Mouse (Mus musculus): ENCODE measurements at regions not wholly inside any gene's neighbourhood (a gene's known extent, or its start where the extent isn't known, plus 50 kb on each side); places are given as distances from the start of the nearest gene placed in this dataset.

DNA sequence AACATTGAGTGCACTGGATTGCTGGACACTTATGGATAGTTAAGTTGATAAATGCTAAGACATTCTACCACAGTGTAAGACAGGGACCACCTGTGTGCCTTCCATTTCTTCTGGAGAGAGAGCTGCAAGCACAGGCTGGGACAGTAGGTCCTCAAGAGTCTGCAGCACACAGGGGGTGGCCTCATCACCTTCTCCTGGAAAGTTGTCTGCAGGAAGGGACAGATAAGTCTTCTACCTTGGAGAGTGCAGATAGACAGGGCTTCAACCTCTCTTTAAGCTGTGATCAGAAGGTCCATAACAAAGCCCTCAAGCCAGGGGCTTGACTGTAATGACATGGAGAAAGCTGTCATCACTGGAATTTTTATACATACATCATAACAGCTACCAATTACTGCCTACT, 140.5 kb upstream of the Jun start:
- no peaks in the 10 kb centered on the region for H3K4me1 ChIP-seq
- no peaks in the 10 kb centered on the region for H3K9me3 ChIP-seq
- no peaks in the 10 kb centered on the region for H3K27me3 ChIP-seq
- H3K27ac ChIP-seq (replicated peaks): no peak overlapping the region
- ATAC-seq (replicated peaks): no peak
- no peak overlapping the region for H3K4me3 ChIP-seq
- H3K36me3 ChIP-seq: no peaks in the 10 kb centered on the region
- no peak overlapping the region for H3K4me2 ChIP-seq (replicated peaks)
- no peak overlapping the region for H3K9ac ChIP-seq (replicated peaks)

DNA sequence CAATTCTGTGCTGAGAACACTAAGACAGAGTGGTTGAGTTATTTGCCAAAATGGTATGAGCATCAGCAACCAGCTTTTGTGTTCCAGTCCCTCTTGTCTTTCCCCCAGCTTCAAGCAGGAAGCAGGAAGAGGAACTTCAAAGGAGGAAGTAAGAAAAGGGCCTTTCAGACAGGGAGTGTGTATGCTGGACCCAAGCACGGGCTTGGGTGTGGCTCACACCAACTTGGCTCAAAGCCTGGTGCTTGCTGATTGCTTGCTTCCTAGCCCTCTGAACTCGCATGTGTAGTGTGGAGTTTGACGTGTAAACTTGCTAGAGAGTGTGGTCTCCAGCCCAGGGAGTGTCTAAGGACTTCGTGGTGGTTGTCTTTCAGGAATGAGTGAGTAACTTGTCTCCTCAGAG, 141.0 kb upstream of the Jun start:
- H3K4me2 ChIP-seq (replicated peaks): no peak overlapping the region
- WGBS: 64% methylated on average over 4 of the region's 4 CpGs
- H3K9me3 ChIP-seq: no peaks in the 10 kb centered on the region
- no peak overlapping the region for H3K27ac ChIP-seq (replicated peaks)
- ATAC-seq (replicated peaks): no peak
- no peak overlapping the region for H3K9ac ChIP-seq (replicated peaks)
- no peak overlapping the region for H3K4me3 ChIP-seq
- no peaks in the 10 kb centered on the region for H3K36me3 ChIP-seq
- H3K4me1 ChIP-seq: no peaks in the 10 kb centered on the region
- no peaks in the 10 kb centered on the region for H3K27me3 ChIP-seq

DNA sequence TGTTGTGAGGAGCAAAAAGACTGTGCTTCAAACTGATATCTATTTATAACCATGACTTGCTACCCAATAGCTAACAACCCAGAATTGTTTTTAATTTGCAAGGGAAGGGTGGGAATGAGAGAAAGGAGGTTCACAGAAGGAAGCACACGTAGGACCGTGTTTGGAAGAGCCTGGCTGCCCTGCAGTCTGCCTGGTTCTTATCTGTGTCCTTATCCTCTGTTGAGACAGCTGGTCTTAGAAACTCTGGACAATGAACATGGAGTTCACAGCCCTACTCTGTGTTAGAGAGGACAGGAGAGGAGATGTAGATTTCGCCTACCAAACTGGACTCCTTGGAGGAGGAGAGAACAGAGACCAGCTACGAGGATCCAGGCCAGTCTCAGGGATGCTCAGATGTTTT, 141.5 kb upstream of the Jun start:
- Histone ChIP-seq H3K9me3 (no peaks in the 10 kb centered on the region), H3K27me3 (no peaks in the 10 kb centered on the region), H3K9ac (replicated peaks) (no peak overlapping the region), H3K27ac (replicated peaks) (no peak overlapping the region), H3K4me1 (no peaks in the 10 kb centered on the region), H3K36me3 (no peaks in the 10 kb centered on the region), H3K4me2 (replicated peaks) (no peak overlapping the region), H3K4me3 (no peak overlapping the region)
- no peak for ATAC-seq (replicated peaks)
- WGBS: 92% methylated on average over 4 of the region's 4 CpGs

DNA sequence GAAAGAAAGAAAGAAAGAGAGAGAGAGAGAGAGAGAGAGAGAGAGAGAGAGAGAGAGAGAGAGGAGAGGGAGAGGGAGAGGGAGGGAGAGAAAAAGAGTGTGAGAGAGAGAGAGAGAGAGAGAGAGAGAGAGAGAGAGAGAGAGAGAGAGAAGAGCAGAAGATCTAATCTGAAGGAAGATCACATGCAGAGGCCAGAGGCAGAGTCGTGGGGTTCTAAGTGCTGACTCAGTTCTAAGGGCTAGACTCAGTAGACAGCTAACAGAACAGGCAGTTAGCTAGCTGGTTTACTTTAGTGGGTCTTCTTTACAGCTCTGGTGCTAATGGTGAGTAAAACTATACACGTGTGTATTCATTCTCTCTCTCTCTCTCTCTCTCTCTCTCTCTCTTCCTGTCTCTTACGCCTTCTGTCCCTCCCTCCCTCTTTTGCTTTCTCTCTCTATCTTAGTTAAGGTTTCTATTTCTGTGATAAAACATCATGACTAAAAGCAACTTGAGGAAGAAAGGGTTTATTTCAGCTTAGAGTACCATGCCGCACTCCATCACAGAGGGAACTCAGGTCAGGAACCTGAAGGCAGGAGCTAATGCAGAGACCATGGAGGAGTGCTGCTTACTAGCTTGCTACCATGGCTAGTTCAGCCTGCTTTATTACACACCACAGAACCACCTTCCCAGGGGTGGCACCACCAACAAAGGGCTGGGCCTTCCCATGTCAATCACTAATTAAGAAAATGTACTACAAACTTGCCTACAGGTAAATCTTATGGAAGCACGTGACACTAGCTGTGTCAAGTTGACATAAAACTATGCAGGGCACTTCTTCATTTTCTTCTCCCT, 142.8 kb upstream of the Jun start:
- no peak overlapping the region for H3K9ac ChIP-seq (replicated peaks)
- no peaks in the 10 kb centered on the region for H3K9me3 ChIP-seq
- no peak overlapping the region for H3K27ac ChIP-seq (replicated peaks)
- H3K4me2 ChIP-seq (replicated peaks): no peak overlapping the region
- 0 out of 2 replicates have a peak, but pooled peaks cover 3% of the 10 kb centered on the region for H3K4me1 ChIP-seq
- 76% methylated on average over 5 of the region's 5 CpGs for WGBS
- H3K4me3 ChIP-seq: no peak overlapping the region
- no peaks in the 10 kb centered on the region for H3K27me3 ChIP-seq
- no peaks in the 10 kb centered on the region for H3K36me3 ChIP-seq
- ATAC-seq (replicated peaks): no peak

DNA sequence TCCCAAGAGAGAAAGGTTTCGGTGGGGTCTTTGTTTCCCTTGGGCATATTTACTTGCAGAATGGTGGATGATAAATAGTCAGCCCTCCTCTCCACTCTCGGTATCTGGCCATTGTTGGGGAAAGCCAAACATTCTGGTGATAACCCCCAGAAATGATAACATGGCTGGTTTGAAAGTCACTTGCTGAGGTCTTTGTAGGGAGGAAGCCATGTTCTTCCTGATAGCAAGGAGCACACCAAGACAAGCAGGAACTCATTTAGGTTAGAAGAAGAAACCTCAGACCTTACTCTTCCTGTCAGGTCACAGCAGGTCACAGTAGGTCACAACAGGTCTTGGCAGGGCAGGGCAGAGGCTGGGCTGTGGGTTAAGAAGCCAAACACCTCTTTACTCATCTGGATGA, 144.1 kb upstream of the Jun start:
- Histone ChIP-seq H3K36me3 (no peaks in the 10 kb centered on the region), H3K4me2 (replicated peaks) (no peak overlapping the region), H3K9ac (replicated peaks) (no peak overlapping the region), H3K27ac (replicated peaks) (no peak overlapping the region), H3K9me3 (no peaks in the 10 kb centered on the region), H3K4me1 (0 out of 2 replicates have a peak, but pooled peaks cover 3% of the 10 kb centered on the region), H3K4me3 (no peak overlapping the region), H3K27me3 (no peaks in the 10 kb centered on the region)
- 94% methylated on average over 2 of the region's 2 CpGs for WGBS
- ATAC-seq (replicated peaks): no peak

DNA sequence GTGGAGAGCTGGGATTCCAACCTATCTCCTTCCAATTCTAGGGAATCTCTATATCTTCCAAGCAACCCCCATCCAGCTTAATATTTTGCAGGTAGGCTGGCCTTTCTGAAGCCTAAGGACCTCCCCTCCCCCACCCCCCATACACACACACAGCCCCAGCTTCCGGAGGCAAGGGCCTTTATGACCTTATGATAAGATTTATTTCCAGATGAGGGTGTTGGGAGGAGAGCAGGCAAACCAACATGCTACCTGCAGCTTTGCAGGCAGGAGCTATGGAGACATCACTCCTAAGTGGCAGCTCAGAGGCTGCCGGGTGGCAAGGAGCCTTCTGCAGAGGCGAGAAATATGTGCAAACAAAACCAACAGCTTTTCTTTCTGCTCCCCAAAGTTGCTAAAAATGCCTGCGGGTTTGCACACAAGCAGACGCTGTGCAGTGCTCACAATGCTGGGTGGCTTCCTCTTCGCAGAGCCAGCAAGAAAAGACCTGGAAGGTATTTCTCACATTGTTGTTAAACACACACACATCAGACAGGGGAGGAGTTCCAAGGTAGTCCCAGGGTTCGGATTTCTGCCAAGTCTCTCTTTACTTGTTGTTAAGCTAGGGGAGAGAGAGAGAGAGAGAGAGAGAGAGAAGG, 145.2 kb upstream of the Jun start:
- ATAC-seq (replicated peaks): 0 out of 2 replicates have a peak, but pooled peaks have one; percentile 31
- H3K36me3 ChIP-seq: no peaks in the 10 kb centered on the region
- H3K9me3 ChIP-seq: no peaks in the 10 kb centered on the region
- H3K4me3 ChIP-seq: no peak overlapping the region
- WGBS: 73% methylated on average over 7 of the region's 7 CpGs
- H3K27ac ChIP-seq (replicated peaks): no peak overlapping the region
- H3K9ac ChIP-seq (replicated peaks): no peak overlapping the region
- 0 out of 2 replicates have a peak, but pooled peaks cover 3% of the 10 kb centered on the region for H3K4me1 ChIP-seq
- no peaks in the 10 kb centered on the region for H3K27me3 ChIP-seq
- H3K4me2 ChIP-seq (replicated peaks): no peak overlapping the region

DNA sequence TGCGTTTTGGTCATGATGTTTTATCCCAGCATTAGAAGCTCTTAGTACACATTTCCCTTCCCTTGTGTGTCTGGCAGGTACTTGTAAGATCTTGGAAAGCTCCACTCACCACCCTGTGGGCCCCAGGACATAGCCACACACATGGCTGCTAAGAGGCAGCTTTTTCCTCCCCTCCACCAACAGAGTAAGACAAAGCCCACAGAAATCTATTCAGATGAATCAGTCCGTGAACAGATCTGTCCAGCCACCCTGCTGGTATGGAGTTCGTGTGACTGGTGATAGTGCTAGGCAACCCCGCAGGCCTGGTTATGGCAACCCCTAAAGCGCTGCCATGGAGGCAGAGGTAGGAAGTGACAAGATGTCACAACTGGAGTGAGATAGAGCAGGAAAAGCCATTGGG, 147.4 kb upstream of the Jun start:
- Histone ChIP-seq H3K9me3 (no peaks in the 10 kb centered on the region), H3K9ac (replicated peaks) (no peak overlapping the region), H3K4me3 (no peak overlapping the region), H3K27ac (replicated peaks) (no peak overlapping the region), H3K27me3 (no peaks in the 10 kb centered on the region), H3K4me2 (replicated peaks) (no peak overlapping the region), H3K4me1 (0 out of 2 replicates have a peak, but pooled peaks cover 3% of the 10 kb centered on the region), H3K36me3 (no peaks in the 10 kb centered on the region)
- 25% methylated on average over 5 of the region's 5 CpGs for WGBS
- peak; percentile 62 for ATAC-seq (replicated peaks)

DNA sequence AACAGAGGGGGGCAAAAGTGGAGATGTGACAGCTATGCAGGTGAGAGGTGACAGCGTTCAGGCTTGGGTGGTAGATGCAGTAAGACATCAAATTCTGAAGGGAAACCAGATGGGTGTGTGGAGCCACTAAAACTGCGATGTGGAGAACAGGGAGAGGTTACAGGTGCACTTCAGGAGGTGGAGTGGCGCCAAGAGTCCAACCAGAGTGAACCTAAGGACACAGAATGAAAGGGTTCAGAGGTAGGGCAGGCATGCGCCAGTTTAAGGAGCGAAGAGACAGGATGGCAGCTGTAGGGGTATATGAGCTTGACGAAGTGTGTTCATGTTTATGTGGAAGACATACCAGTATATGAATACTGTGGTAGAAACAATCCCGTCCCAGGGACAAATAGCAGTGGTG, 148.1 kb upstream of the Jun start:
- WGBS: 89% methylated on average over 7 of the region's 7 CpGs

DNA sequence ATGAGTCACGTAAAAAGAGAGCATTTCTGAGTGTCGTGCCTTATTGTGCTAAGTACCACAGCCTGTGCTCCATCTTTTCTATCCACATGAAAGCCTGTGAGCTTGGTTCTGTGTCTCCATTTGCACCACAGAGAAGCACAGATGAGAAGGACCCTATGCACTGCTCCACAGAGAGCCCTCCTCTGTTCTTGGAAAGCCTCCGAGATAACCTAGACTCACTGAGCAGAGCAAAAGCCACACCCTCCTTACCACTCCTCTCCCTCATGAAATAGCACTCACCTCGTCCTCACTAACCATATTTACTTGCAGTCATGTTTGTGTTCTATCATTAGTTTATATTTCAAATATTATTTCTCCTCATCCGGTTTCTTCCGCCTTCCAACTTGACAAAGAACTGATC, 150.5 kb upstream of the Jun start:
- Histone ChIP-seq H3K36me3 (no peaks in the 10 kb centered on the region), H3K4me2 (replicated peaks) (no peak overlapping the region), H3K9me3 (no peaks in the 10 kb centered on the region), H3K27me3 (no peaks in the 10 kb centered on the region), H3K4me1 (0 out of 2 replicates have a peak, but pooled peaks cover 3% of the 10 kb centered on the region), H3K4me3 (no peak overlapping the region), H3K9ac (replicated peaks) (no peak overlapping the region), H3K27ac (replicated peaks) (no peak overlapping the region)
- 82% methylated on average over 6 of the region's 6 CpGs for WGBS
- ATAC-seq (replicated peaks): no peak

More for the DNA sequence above, 148.1 kb upstream of the Jun start:
- Histone ChIP-seq H3K9me3 (no peaks in the 10 kb centered on the region), H3K9ac (replicated peaks) (no peak overlapping the region), H3K36me3 (no peaks in the 10 kb centered on the region), H3K4me2 (replicated peaks) (no peak overlapping the region), H3K4me1 (0 out of 2 replicates have a peak, but pooled peaks cover 3% of the 10 kb centered on the region), H3K4me3 (no peak overlapping the region), H3K27me3 (no peaks in the 10 kb centered on the region), H3K27ac (replicated peaks) (no peak overlapping the region)
- no peak for ATAC-seq (replicated peaks)

DNA sequence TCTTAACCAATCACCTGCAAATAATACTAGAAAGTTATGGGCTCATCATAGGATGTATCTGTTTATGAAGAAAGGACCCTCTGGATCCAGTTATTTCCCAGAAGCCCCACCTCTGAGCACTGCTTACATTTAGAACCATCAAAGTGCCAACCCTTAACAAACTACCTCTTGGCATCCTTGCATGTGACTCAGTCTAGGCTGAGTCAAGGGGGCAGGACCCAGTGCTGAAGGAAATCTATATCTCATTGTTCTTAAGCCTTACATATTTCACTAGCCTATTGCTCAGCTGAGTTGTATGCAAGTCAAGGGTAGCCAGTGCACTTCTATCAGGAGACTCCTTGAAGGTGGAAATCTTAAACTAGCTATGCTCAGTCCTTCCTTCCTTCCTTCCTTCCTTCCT, 151.6 kb upstream of the Jun start:
- H3K27me3 ChIP-seq: no peaks in the 10 kb centered on the region
- ATAC-seq (replicated peaks): no peak
- no peak overlapping the region for H3K9ac ChIP-seq (replicated peaks)
- H3K4me1 ChIP-seq: 0 out of 2 replicates have a peak, but pooled peaks cover 3% of the 10 kb centered on the region
- no peaks in the 10 kb centered on the region for H3K36me3 ChIP-seq
- H3K4me2 ChIP-seq (replicated peaks): no peak overlapping the region
- H3K4me3 ChIP-seq: no peak overlapping the region
- no peaks in the 10 kb centered on the region for H3K9me3 ChIP-seq
- H3K27ac ChIP-seq (replicated peaks): no peak overlapping the region

DNA sequence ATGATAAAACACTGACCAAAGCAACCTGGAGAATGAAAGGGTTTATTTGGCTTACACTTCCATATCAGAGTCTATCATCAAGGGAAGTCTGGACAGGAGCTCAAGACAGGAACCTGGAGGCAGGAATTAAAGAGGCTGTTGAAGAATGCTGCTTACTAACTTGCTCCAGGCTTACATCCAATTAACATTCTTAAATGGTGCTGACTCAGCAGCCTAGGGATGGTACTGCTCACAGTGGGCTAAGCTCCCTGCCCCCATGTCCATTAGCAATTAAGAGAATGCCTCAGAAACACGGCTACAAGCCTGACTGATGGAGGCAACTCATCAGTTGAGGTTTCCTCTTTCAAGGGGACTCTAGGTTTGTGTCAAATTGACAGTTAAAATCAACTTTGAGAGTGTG, 153.3 kb upstream of the Jun start:
- Histone ChIP-seq H3K36me3 (no peaks in the 10 kb centered on the region), H3K4me3 (no peak overlapping the region), H3K4me1 (no peaks in the 10 kb centered on the region), H3K27me3 (no peaks in the 10 kb centered on the region), H3K4me2 (replicated peaks) (no peak overlapping the region), H3K9me3 (no peaks in the 10 kb centered on the region), H3K27ac (replicated peaks) (no peak overlapping the region), H3K9ac (replicated peaks) (no peak overlapping the region)
- ATAC-seq (replicated peaks): no peak
- 71% methylated on average over 1 of the region's 1 CpGs for WGBS

DNA sequence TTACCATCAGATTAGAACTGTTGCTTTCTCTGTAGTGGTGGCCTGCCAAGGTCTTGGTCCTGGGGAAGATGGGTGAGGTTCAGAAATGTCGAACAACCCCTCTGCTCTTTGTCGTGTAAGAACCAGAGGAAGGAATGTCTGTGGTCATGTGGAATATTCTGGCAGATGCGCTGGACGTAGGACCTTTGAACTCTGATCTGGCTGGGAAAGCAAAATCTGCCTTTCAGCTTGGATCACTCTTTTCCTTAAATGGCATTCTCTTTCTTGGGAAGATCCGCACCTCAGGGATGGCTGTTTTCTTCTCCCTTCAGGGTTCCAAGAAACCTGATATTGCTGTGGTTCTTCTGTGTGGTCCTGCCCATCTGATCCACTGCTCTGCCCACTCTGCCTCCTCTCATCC, 155.8 kb upstream of the Jun start:
- WGBS: 89% methylated on average over 5 of the region's 5 CpGs
- Histone ChIP-seq H3K4me2 (replicated peaks) (no peak overlapping the region), H3K36me3 (no peaks in the 10 kb centered on the region), H3K9ac (replicated peaks) (no peak overlapping the region), H3K4me1 (no peaks in the 10 kb centered on the region), H3K27me3 (no peaks in the 10 kb centered on the region), H3K27ac (replicated peaks) (no peak overlapping the region), H3K4me3 (no peak overlapping the region), H3K9me3 (no peaks in the 10 kb centered on the region)
- no peak for ATAC-seq (replicated peaks)

Measured in forebrain, embryonic 15.5 days (tissue).